Mouse (Mus musculus) megakaryocyte-erythroid progenitor cell, adult 5-6 weeks (primary cell): ENCODE results near the gene Gimap3. TPM values are rescaled to one million over a fixed set of nuclear protein-coding genes. Genes with fewer than 3 reads are reported as not detected.

Experiments used
- ATAC-seq: replicated peaks from 2 replicates; pipeline ENCODE4 v1.8.0; 2016; ENCODE audit warnings: mild to moderate bottlenecking, inconsistent platforms; ENCODE audit not compliant: severe bottlenecking, poor library complexity, low FRiP score, low TSS enrichment
- total RNA-seq, 2 experiments: library from RNA; stranded (forward) in 1 of 2; stranded (reverse) in 1 of 2; fragments of 200-1000, 215-1000 nt in 1 of 2; fragments of >200 nt in 1 of 2; fragmentation: Nextera tagmentation in 1 of 2; gene quantifications; 2 replicates each; pipeline ENCODE4 v1.2.3; 2014 to 2017

The Gimap3 gene
- total RNA-seq, 2 experiments from 2014 or later, result 6.2 to 6.4 TPM

GRCm38 (mm10) chr6:48745959-48746889 lies 24.4 kb downstream of the Gimap3 start, which contains the start of gene Gimap5:
Gene Gimap5 (plus strand): TSS chr6:48746197.
- ATAC-seq, result peak; percentile 87

GRCm38 (mm10) chr6:48745490-48745889 lies 25.2 kb downstream of the Gimap3 start:
- no peak for ATAC-seq

DNA sequence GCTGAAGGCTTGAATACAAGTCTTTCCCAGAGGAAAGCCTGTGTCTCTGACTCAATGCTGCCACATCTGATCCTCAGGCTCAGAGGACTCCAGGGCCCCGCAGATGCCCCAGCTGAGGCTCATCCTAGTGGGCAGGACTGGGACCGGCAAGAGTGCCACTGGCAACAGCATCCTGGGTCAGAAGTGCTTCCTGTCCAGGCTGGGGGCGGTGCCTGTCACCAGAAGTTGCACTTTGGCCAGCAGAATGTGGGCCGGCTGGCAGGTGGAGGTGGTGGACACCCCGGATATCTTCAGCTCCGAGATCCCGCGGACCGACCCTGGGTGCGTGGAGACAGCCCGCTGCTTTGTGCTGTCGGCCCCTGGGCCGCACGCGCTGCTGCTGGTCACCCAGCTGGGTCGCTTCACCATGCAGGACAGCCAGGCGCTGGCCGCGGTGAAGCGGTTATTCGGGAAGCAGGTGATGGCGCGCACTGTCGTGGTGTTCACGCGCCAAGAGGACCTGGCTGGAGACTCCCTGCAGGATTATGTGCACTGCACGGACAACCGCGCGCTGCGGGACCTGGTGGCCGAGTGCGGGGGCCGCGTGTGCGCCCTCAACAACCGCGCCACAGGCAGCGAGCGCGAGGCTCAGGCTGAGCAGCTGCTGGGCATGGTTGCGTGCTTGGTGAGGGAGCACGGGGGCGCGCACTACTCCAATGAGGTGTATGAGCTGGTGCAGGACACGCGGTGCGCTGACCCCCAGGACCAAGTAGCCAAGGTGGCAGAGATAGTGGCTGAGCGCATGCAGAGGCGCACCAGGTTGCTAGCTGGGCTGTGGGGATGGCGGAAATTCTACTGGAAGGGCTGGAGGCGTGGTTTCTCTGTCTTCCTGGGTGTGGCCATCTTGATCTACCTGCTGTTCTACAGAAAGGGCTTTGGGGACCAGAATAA lies 28.0 kb downstream of the Gimap3 start:
- no peak for ATAC-seq

- ATAC-seq, result no peak
Observed at GRCm38 (mm10) chr6:48741711-48742206, 28.9 kb downstream of the Gimap3 start.

GRCm38 (mm10) chr6:48741273-48741672 lies 29.4 kb downstream of the Gimap3 start:
- ATAC-seq, result no peak

GRCm38 (mm10) chr6:48740501-48741169 lies 30.0 kb downstream of the Gimap3 start:
- no peak for ATAC-seq

DNA sequence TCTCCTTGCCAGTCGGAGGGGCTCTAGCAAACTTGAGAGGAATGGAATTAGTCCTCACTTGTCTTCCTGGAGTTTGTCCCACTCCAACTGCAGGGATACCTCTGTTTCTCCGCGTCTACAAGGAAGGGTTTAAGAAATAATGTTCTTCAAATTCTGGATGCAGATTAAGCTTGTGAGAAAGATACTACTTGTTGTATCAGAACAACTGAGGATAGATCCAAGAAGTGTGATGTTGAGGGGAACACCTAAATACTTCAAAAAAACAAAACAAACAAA lies 30.9 kb downstream of the Gimap3 start:
- ATAC-seq, result no peak

GRCm38 (mm10) chr6:48738961-48739779 lies 31.5 kb downstream of the Gimap3 start, which contains the start of gene Gimap1:
Gene Gimap1 (plus strand): TSS chr6:48739054.
- ATAC-seq, result 0 out of 2 replicates have a peak, but pooled peaks have one; percentile 41

- no peak for ATAC-seq
Observed at GRCm38 (mm10) chr6:48737688-48738087, 33.0 kb downstream of the Gimap3 start.

DNA sequence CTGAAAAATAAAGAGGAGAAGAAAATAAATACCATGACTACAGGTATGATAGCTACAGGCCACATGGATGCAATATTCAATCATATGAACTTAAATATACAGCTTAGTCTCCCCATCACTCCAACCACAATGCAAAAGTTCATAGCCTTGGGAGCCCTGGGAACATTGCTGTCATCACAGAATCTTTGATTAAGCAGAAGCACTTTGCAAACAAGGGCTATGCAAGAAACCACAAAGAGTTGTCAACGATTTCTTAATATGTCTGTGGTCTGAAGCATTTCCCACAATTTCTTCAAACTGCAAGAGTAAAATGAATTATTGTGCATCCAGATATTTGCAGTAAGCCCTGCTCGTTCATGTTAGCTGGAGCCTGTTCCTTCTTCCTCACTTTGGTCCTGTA lies 33.6 kb downstream of the Gimap3 start:
- ATAC-seq, result no peak

DNA sequence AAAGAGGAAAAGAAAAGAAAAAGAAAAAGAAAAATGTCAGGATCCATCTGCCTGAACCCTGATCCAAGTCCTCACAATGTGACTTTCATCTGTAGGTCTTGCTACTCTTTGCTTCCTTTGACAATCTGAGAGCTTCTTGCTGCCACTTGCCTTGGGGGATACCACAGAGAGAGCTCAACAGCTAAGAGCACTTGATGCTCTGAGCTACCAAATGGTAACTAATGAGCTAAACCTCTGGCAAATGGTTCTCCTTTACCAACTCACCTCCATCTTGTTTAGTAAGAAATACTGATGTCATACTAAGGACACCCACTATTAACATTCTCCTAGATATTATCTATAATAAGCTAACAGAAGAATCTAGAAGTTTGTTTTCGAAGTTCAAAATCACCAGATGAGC lies 37.0 kb downstream of the Gimap3 start:
- no peak for ATAC-seq

- no peak for ATAC-seq
Observed at GRCm38 (mm10) chr6:48732864-48733304, 37.8 kb downstream of the Gimap3 start.

- no peak for ATAC-seq
Observed at GRCm38 (mm10) chr6:48727761-48728160, 42.9 kb downstream of the Gimap3 start.

DNA sequence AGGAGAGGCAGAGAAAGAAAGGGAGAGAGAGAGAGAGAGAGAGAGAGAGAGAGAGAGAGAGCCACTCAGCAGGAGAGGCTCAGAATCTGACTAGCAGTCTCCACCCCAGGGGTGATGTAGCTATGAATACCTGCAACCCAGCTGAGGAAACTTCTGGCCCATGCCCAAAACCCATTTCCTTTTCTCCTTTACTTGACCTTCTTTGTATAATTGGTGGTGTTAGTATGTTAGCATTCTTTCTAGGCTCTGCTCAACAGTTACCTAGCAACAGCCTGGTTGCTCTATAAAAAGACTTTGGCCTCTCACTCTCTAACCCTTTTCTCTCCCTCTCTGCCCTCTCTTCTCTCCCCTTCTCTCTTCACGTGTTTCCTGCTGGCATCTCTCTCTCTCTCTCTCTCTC lies 45.2 kb downstream of the Gimap3 start:
- ATAC-seq, result no peak

- ATAC-seq, result no peak
Observed at GRCm38 (mm10) chr6:48723468-48723867, 47.2 kb downstream of the Gimap3 start.

DNA sequence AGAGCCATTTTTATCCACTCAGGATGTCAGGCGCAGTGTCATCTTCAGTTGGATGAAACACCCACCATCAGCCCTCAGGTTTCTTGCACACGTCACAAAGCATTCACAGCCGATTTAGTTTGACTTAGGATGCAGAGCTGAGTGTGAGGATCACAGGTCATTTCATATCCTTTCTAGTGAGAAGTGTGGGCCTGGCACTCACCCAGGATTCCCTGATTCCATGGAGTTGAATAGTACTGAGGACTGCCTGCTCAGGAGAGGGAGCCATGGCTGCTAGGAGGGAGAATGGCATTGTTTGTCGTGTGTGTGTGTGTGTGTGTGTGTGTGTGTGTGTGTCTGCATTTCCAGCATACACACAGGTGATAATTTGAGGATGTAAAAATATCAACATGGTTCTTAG lies 50.3 kb downstream of the Gimap3 start:
- no peak for ATAC-seq

GRCm38 (mm10) chr6:48718455-48718854 lies 52.2 kb downstream of the Gimap3 start, which contains the start of the genes Gm28053 and Gimap7:
Gene Gm28053 (plus strand): TSS chr6:48718607.
Gene Gimap7 (plus strand): TSS chr6:48718621.
- 0 out of 2 replicates have a peak, but pooled peaks have one; percentile 26 for ATAC-seq
